Mouse (Mus musculus) forebrain, embryonic 16.5 days (tissue): ENCODE measurements around the gene AK157302. TPM values are rescaled to one million over a fixed set of nuclear protein-coding genes. Genes with fewer than 3 reads are reported as not detected.
"Not testable (repeated sequence)": the region's sequence is repeated elsewhere in the genome, so short reads cannot be mapped to it uniquely, and the experiment has no call there.

Experiments
- ATAC-seq: fragments of 200-750 bp; cut with Nextera tagmentation; 2 replicates; pipeline ENCODE4 v1.8.0; 2017; ENCODE audit warnings: mild to moderate bottlenecking, moderate library complexity
- H3K27ac ChIP-seq: fragments of 300-500 bp; sonication (generic); 2 replicates; pipeline ENCODE4 v1.5.1; 2014; ENCODE audit warnings: low read length, control low read depth
- H3K27me3 ChIP-seq: fragments of 300-500 bp; sonication (generic); replicated peaks from 2 replicates; pipeline ENCODE4 v1.6.1; 2014; ENCODE audit warnings: low read length; ENCODE audit not compliant: control insufficient read depth, insufficient read depth
- H3K36me3 ChIP-seq: fragments of 300-500 bp; sonication (generic); 2 replicates; pipeline ENCODE4 v1.6.1; 2014; ENCODE audit not compliant: control insufficient read depth, insufficient read depth
- H3K4me1 ChIP-seq: fragments of 300-500 bp; sonication (generic); replicated peaks from 2 replicates; pipeline ENCODE4 v1.6.1; 2014; ENCODE audit warnings: low read length; ENCODE audit not compliant: control insufficient read depth, insufficient read depth
- H3K4me2 ChIP-seq: fragments of 300-500 bp; sonication (generic); 2 replicates; pipeline ENCODE4 v1.6.1; 2014; ENCODE audit warnings: mild to moderate bottlenecking, low read length, control low read depth
- H3K4me3 ChIP-seq: fragments of 300-500 bp; sonication (generic); replicated peaks from 2 replicates; pipeline ENCODE4 v1.5.1; 2014; ENCODE audit warnings: mild to moderate bottlenecking, low read length, control low read depth
- H3K9ac ChIP-seq: fragments of 300-500 bp; sonication (generic); replicated peaks from 2 replicates; pipeline ENCODE4 v1.6.1; 2014; ENCODE audit warnings: low read depth, low read length, control low read depth
- H3K9me3 ChIP-seq: fragments of 300-500 bp; sonication (generic); 2 replicates; pipeline ENCODE4 v1.6.1; 2016; ENCODE audit warnings: low read length; ENCODE audit not compliant: control insufficient read depth
- WGBS: fragments of 180-500 bp; shearing (Covaris S2); extraction: QIAGEN DNeasy Blood & Tissue Kit; methylation state at CpG from one replicate; pipeline ENCODE4 v1.1.7; 2014; 5-methylcytosine and 5-hydroxymethylcytosine counted together
- polyA plus RNA-seq: library from polyadenylated mRNA; unstranded; fragments of >200 nt; fragmentation: Nextera tagmentation; extraction: Ambion mirVana; gene quantifications from 2 replicates; pipeline ENCODE4 v1.2.1, GENCODE M21; 2015

The AK157302 gene
- 0.35 and 0.48 TPM in 2 replicates for polyA plus RNA-seq

DNA sequence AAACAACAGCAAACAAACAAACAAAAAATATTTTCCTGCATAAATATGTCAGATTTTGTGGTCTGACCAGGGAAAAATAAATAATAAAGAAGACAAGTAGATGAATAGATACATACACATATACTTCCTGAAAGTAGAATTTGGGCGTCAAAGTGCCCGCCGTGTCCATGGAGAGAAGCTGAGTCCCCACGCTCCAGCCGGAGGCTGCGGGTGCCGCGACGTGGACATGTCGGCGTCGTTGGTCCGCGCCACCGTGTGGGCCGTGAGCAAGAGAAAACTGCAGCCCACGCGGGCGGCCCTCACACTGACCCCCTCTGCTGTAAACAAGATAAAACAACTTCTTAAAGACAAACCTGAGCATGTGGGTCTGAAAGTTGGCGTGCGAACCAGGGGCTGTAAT lies at the start of gene AK157302:
AK157302 (plus strand) TSS at position 144 of the 400 bp plus-strand sequence.
- no peak for ATAC-seq
- Histone ChIP-seq H3K9me3 (no peaks in the 10 kb centered on the region), H3K4me1 (no peaks in the 10 kb centered on the region), H3K36me3 (no peaks in the 10 kb centered on the region), H3K9ac (no peak within 1 kb of the TSS), H3K4me3 (no peak within 1 kb of the TSS), H3K27me3 (no peaks in the 10 kb centered on the region), H3K27ac (no peak within 1 kb of the TSS), H3K4me2 (no peak within 1 kb of the TSS)
- 95% methylated on average over 21 of the region's 21 CpGs for WGBS

GRCm38 (mm10) chr13:21446796-21447195 lies 48.2 kb upstream of the AK157302 start:
- H3K36me3 ChIP-seq: peaks cover 26% of the 10 kb centered on the region
- H3K4me2 ChIP-seq: no peak overlapping the region
- no peak overlapping the region for H3K4me3 ChIP-seq
- H3K27ac ChIP-seq: no peak overlapping the region
- H3K27me3 ChIP-seq: no peaks in the 10 kb centered on the region
- 90% methylated on average over 9 of the region's 9 CpGs for whole genome bisulfite sequencing
- no peaks in the 10 kb centered on the region for H3K9me3 ChIP-seq
- H3K4me1 ChIP-seq: 0 out of 2 replicates have a peak, but pooled peaks cover 2% of the 10 kb centered on the region
- ATAC-seq: no peak
- H3K9ac ChIP-seq: no peak overlapping the region

DNA sequence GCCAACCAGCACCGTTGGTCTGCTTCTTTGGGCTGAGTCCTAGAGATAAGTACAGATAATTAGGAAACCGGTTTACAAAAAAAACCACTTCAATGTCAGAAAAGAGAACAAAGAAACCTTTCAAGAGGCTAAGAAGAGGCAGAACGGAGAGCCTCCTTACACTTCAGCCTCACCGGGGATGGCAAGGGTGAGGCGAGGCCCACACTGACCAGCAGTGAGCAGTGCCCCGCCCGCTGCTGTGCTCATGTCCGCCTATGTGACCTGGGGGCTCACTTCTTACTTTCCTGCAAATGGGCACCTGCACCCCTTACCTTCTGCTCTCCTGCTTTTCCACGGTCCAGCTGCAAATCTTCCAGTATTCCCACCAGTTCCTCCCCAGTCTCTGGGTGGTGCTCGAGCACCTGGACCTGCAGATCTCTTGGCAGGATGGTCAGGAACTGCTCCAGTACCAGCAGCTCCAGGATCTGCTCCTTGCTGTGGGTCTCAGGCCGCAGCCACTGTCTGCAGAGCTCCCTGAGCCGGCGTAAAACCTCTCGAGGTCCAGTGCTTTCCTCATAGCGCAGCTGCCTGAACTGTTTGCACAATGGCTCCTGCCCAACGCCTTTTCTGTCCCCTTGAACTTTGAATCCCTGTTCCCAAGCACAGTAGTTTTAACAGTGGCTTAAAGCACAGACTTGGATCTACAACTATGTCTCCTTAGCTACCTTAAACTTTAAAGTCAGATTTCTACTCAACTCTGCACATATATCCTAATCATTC lies 47.0 kb upstream of the AK157302 start:
- Histone ChIP-seq H3K9me3 (no peaks in the 10 kb centered on the region), H3K4me3 (no peak overlapping the region), H3K27ac (no peak overlapping the region), H3K36me3 (peaks cover 26% of the 10 kb centered on the region), H3K9ac (no peak overlapping the region), H3K27me3 (no peaks in the 10 kb centered on the region), H3K4me1 (peaks cover 12% of the 10 kb centered on the region), H3K4me2 (no peak overlapping the region)
- no peak for ATAC-seq
- WGBS: 80% methylated on average over 16 of the region's 16 CpGs

GRCm38 (mm10) chr13:21453042-21453441 lies 42.0 kb upstream of the AK157302 start:
- under 1% methylated on average over 13 of the region's 13 CpGs for WGBS
- Histone ChIP-seq H3K27me3 (no peaks in the 10 kb centered on the region), H3K4me3 (peak overlapping the region; percentile 58), H3K4me1 (peaks cover 12% of the 10 kb centered on the region), H3K9ac (peak overlapping the region; percentile 62), H3K9me3 (no peaks in the 10 kb centered on the region), H3K4me2 (peak overlapping the region; percentile 59), H3K36me3 (no peaks in the 10 kb centered on the region), H3K27ac (peak overlapping the region; percentile 48)
- peak; percentile 51 for ATAC-seq

- Histone ChIP-seq H3K9ac (peak within 1 kb of the TSS; percentile 62), H3K4me3 (peak within 1 kb of the TSS; percentile 58), H3K27me3 (no peaks in the 10 kb centered on the region), H3K27ac (peak within 1 kb of the TSS; percentile 48), H3K4me2 (peak within 1 kb of the TSS; percentile 59), H3K36me3 (no peaks in the 10 kb centered on the region), H3K9me3 (no peaks in the 10 kb centered on the region), H3K4me1 (peaks cover 12% of the 10 kb centered on the region)
- WGBS: under 1% methylated on average over 23 of the region's 23 CpGs
- ATAC-seq: peak; percentile 95
Observed at GRCm38 (mm10) chr13:21453449-21453848, 41.6 kb upstream of the AK157302 start, which contains the start of gene Zscan26. Gene Zscan26 (minus strand): TSS chr13:21453730.

- no peak overlapping the region for H3K27ac ChIP-seq
- no peaks in the 10 kb centered on the region for H3K9me3 ChIP-seq
- H3K27me3 ChIP-seq: no peaks in the 10 kb centered on the region
- H3K36me3 ChIP-seq: no peaks in the 10 kb centered on the region
- WGBS: 94% methylated on average over 3 of the region's 3 CpGs
- no peak for ATAC-seq
- peaks cover 12% of the 10 kb centered on the region for H3K4me1 ChIP-seq
- H3K4me2 ChIP-seq: no peak overlapping the region
- no peak overlapping the region for H3K4me3 ChIP-seq
- no peak overlapping the region for H3K9ac ChIP-seq
Observed at GRCm38 (mm10) chr13:21454133-21454532, 40.9 kb upstream of the AK157302 start.

GRCm38 (mm10) chr13:21456347-21456746 lies 38.7 kb upstream of the AK157302 start:
- Histone ChIP-seq H3K4me1 (peaks cover 12% of the 10 kb centered on the region), H3K36me3 (no peaks in the 10 kb centered on the region), H3K9me3 (no peaks in the 10 kb centered on the region), H3K4me2 (no peak overlapping the region), H3K4me3 (no peak overlapping the region), H3K9ac (no peak overlapping the region), H3K27ac (no peak overlapping the region), H3K27me3 (no peaks in the 10 kb centered on the region; the same call in 1 of the 2 replicates)
- ATAC-seq: no peak
- whole genome bisulfite sequencing: 4% methylated on average over 4 of the region's 4 CpGs

- not testable (repeated sequence) for H3K9ac ChIP-seq, H3K4me2 ChIP-seq, H3K9me3 ChIP-seq, H3K27ac ChIP-seq, H3K4me3 ChIP-seq, H3K36me3 ChIP-seq, H3K27me3 ChIP-seq, ATAC-seq, H3K4me1 ChIP-seq
- 49% methylated on average over 9 of the region's 9 CpGs for WGBS
Observed at GRCm38 (mm10) chr13:21462516-21462915, 32.5 kb upstream of the AK157302 start.

- Histone ChIP-seq H3K36me3 (no peaks in the 10 kb centered on the region), H3K27ac (no peak overlapping the region), H3K9me3 (no peaks in the 10 kb centered on the region), H3K4me2 (no peak overlapping the region), H3K4me3 (no peak overlapping the region), H3K27me3 (peaks cover 7% of the 10 kb centered on the region; the same call in 1 of the 2 replicates), H3K4me1 (no peaks in the 10 kb centered on the region; the same call in 1 of the 2 replicates), H3K9ac (no peak overlapping the region)
- ATAC-seq: no peak
- 91% methylated on average over 10 of the region's 10 CpGs for WGBS
Observed at GRCm38 (mm10) chr13:21467336-21467735, 27.7 kb upstream of the AK157302 start.
